Mouse (Mus musculus): ENCODE results near the gene E2f4.
A peak's percentile ranks its signal among the peaks of the same experiment; 100 is the strongest.
"Not testable (repeated sequence)": the region's sequence is repeated elsewhere in the genome, so short reads cannot be mapped to it uniquely, and the experiment has no call there.

Gene E2f4

GRCm38 (mm10) chr8:105269075-105269458 is 28.4 kb upstream of the E2f4 start:
- no peak for DNase-seq (ENCODE audit: extremely low spot score, low read depth, low spot score)

GRCm38 (mm10) chr8:105269461-105269947 is 28.0 kb upstream of the E2f4 start, which contains the start of gene Hsf4:
Gene Hsf4, plus strand, starts transcription at chr8:105269801.
- DNase-seq (ENCODE audit: extremely low spot score, low read depth, low spot score) = no peak

- no peak for DNase-seq (ENCODE audit: extremely low spot score, low read depth, low spot score)
These were observed 27.2 kb upstream of the E2f4 start for GRCm38 (mm10) chr8:105270101-105270915.

- DNase-seq (ENCODE audit: extremely low spot score, low read depth, low spot score) = no peak
These were observed 26.6 kb upstream of the E2f4 start for GRCm38 (mm10) chr8:105270916-105271186.

GRCm38 (mm10) chr8:105275387-105275786 is 22.1 kb upstream of the E2f4 start:
- no peak for DNase-seq (ENCODE audit: extremely low spot score, low read depth, low spot score)

- DNase-seq (ENCODE audit: extremely low spot score, low read depth, low spot score) = no peak
These were observed 21.6 kb upstream of the E2f4 start, which contains the start of gene Nol3 for GRCm38 (mm10) chr8:105275840-105276239. Gene Nol3, plus strand, starts transcription at chr8:105276140.

- no peak for DNase-seq (ENCODE audit: extremely low spot score, low read depth, low spot score)
These were observed 21.0 kb upstream of the E2f4 start for GRCm38 (mm10) chr8:105276292-105277120.

GRCm38 (mm10) chr8:105278911-105279334 is 18.5 kb upstream of the E2f4 start:
- no peak for DNase-seq (ENCODE audit: extremely low spot score, low read depth, low spot score)

- no peak for DNase-seq (ENCODE audit: extremely low spot score, low read depth, low spot score)
These were observed 16.9 kb upstream of the E2f4 start for GRCm38 (mm10) chr8:105280567-105280966.

- DNase-seq (ENCODE audit: extremely low spot score, low read depth, low spot score) = no peak
These were observed 15.6 kb upstream of the E2f4 start for GRCm38 (mm10) chr8:105281821-105282220.

- no peak for DNase-seq (ENCODE audit: extremely low spot score, low read depth, low spot score)
These were observed 15.2 kb upstream of the E2f4 start for GRCm38 (mm10) chr8:105282239-105282638.

GRCm38 (mm10) chr8:105283074-105283473 is 14.4 kb upstream of the E2f4 start:
- DNase-seq (ENCODE audit: extremely low spot score, low read depth, low spot score) = no peak

- no peak for DNase-seq (ENCODE audit: extremely low spot score, low read depth, low spot score)
These were observed 11.9 kb upstream of the E2f4 start for GRCm38 (mm10) chr8:105285514-105285913.

- no peak for DNase-seq (ENCODE audit: extremely low spot score, low read depth, low spot score)
These were observed 10.6 kb upstream of the E2f4 start for GRCm38 (mm10) chr8:105286907-105287306.

- no peak for DNase-seq (ENCODE audit: extremely low spot score, low read depth, low spot score)
These were observed 9.2 kb upstream of the E2f4 start for GRCm38 (mm10) chr8:105288231-105288630.

- DNase-seq (ENCODE audit: extremely low spot score, low read depth, low spot score) = peak; percentile 92
These were observed 8.3 kb upstream of the E2f4 start for GRCm38 (mm10) chr8:105288958-105289732.

GRCm38 (mm10) chr8:105289805-105290460 is 7.5 kb upstream of the E2f4 start, which contains the start of gene 4931428F04Rik:
Gene 4931428F04Rik, minus strand, starts transcription at chr8:105289864.
- no peak for DNase-seq (ENCODE audit: extremely low spot score, low read depth, low spot score)

GRCm38 (mm10) chr8:105290554-105291314 is 6.7 kb upstream of the E2f4 start:
- DNase-seq (ENCODE audit: extremely low spot score, low read depth, low spot score) = peak; percentile 85

GRCm38 (mm10) chr8:105291364-105291763 is 6.1 kb upstream of the E2f4 start:
- not testable (repeated sequence) for DNase-seq (ENCODE audit: extremely low spot score, low read depth, low spot score)

- DNase-seq (ENCODE audit: extremely low spot score, low read depth, low spot score) = not testable (repeated sequence)
These were observed 5.7 kb upstream of the E2f4 start for GRCm38 (mm10) chr8:105291802-105292201.
